Mouse (Mus musculus): ENCODE results near the gene Sf3b1. TPM values are rescaled to one million over a fixed set of nuclear protein-coding genes. Genes with fewer than 3 reads are reported as not detected.
A peak's percentile ranks its signal among the peaks of the same experiment; 100 is the strongest.

The Sf3b1 gene
- polyA plus RNA-seq, 1 experiment from 2014 or later: 413 TPM

GRCm38 (mm10) chr1:55052355-55052953 lies 25.2 kb upstream of the Sf3b1 start, which contains the start of gene Coq10b:
Gene Coq10b, plus strand, starts transcription at chr1:55052770.
- Histone ChIP-seq H3K9me3 (replicated peaks) (no peaks in the 10 kb centered on the region), H3K27ac (peak within 1 kb of the TSS; percentile 49), H3K36me3 (ENCODE audit: poor library complexity, severe bottlenecking) (peaks cover 8% of the 10 kb centered on the region; the same call in 1 of the 2 replicates), H3K4me3 (peak within 1 kb of the TSS; percentile 83), H3K27me3 (peaks cover 9% of the 10 kb centered on the region; the same call in 1 of the 2 replicates), H3K4me2 (peak within 1 kb of the TSS; percentile 83), H3K9ac (peak within 1 kb of the TSS; percentile 78), H3K4me1 (peaks cover 16% of the 10 kb centered on the region)
- peak; percentile 100 for ATAC-seq
- WGBS: under 1% methylated on average over 44 of the region's 46 CpGs

GRCm38 (mm10) chr1:55051671-55052070 lies 24.4 kb upstream of the Sf3b1 start:
- peaks cover 16% of the 10 kb centered on the region for H3K4me1 ChIP-seq
- peak overlapping the region; percentile 68 for H3K9ac ChIP-seq
- 75% methylated on average over 3 of the region's 3 CpGs for WGBS
- no peaks in the 10 kb centered on the region for H3K9me3 ChIP-seq (replicated peaks)
- peaks cover 5% of the 10 kb centered on the region; the same call in 1 of the 2 replicates for H3K36me3 ChIP-seq (ENCODE audit: poor library complexity, severe bottlenecking)
- H3K4me3 ChIP-seq: peak overlapping the region; percentile 83
- H3K27ac ChIP-seq: no peak overlapping the region
- peak overlapping the region; percentile 83 for H3K4me2 ChIP-seq
- peaks cover 9% of the 10 kb centered on the region; the same call in 1 of the 2 replicates for H3K27me3 ChIP-seq
- no peak for ATAC-seq

GRCm38 (mm10) chr1:55048841-55049587 lies 21.7 kb upstream of the Sf3b1 start:
- no peak for ATAC-seq
- Histone ChIP-seq H3K9me3 (replicated peaks) (no peaks in the 10 kb centered on the region), H3K4me1 (peaks cover 13% of the 10 kb centered on the region), H3K4me3 (no peak overlapping the region), H3K9ac (no peak overlapping the region), H3K27ac (no peak overlapping the region), H3K36me3 (ENCODE audit: poor library complexity, severe bottlenecking) (no peaks in the 10 kb centered on the region), H3K4me2 (no peak overlapping the region), H3K27me3 (peaks cover 9% of the 10 kb centered on the region; the same call in 1 of the 2 replicates)
- 69% methylated on average over 4 of the region's 4 CpGs for WGBS

- H3K4me2 ChIP-seq: no peak overlapping the region
- H3K9ac ChIP-seq: no peak overlapping the region
- ATAC-seq: no peak
- WGBS: 82% methylated on average over 3 of the region's 3 CpGs
- no peaks in the 10 kb centered on the region for H3K4me1 ChIP-seq
- no peaks in the 10 kb centered on the region for H3K36me3 ChIP-seq (ENCODE audit: poor library complexity, severe bottlenecking)
- H3K27me3 ChIP-seq: no peaks in the 10 kb centered on the region
- no peak overlapping the region for H3K4me3 ChIP-seq
- no peak overlapping the region for H3K27ac ChIP-seq
- no peaks in the 10 kb centered on the region for H3K9me3 ChIP-seq (replicated peaks)
Observed at GRCm38 (mm10) chr1:55043164-55043563, 15.9 kb upstream of the Sf3b1 start.

- Histone ChIP-seq H3K27ac (no peak overlapping the region), H3K4me3 (no peak overlapping the region), H3K9ac (no peak overlapping the region), H3K9me3 (replicated peaks) (no peaks in the 10 kb centered on the region), H3K36me3 (ENCODE audit: poor library complexity, severe bottlenecking) (no peaks in the 10 kb centered on the region), H3K4me1 (no peaks in the 10 kb centered on the region), H3K4me2 (no peak overlapping the region), H3K27me3 (no peaks in the 10 kb centered on the region)
- 76% methylated on average over 1 of the region's 1 CpGs for WGBS
- ATAC-seq: no peak
Observed at GRCm38 (mm10) chr1:55042246-55042645, 15.0 kb upstream of the Sf3b1 start.

- 92% methylated on average over 4 of the region's 4 CpGs for WGBS
- H3K36me3 ChIP-seq (ENCODE audit: poor library complexity, severe bottlenecking): no peaks in the 10 kb centered on the region
- H3K4me2 ChIP-seq: no peak overlapping the region
- no peak overlapping the region for H3K4me3 ChIP-seq
- no peak overlapping the region for H3K9ac ChIP-seq
- no peak overlapping the region for H3K27ac ChIP-seq
- H3K9me3 ChIP-seq (replicated peaks): no peaks in the 10 kb centered on the region
- H3K4me1 ChIP-seq: no peaks in the 10 kb centered on the region
- no peak for ATAC-seq
- no peaks in the 10 kb centered on the region for H3K27me3 ChIP-seq
Observed at GRCm38 (mm10) chr1:55041691-55042090, 14.4 kb upstream of the Sf3b1 start.

GRCm38 (mm10) chr1:55039944-55040343 lies 12.7 kb upstream of the Sf3b1 start:
- H3K9ac ChIP-seq: no peak overlapping the region
- WGBS: 95% methylated on average over 1 of the region's 1 CpGs
- no peak overlapping the region for H3K27ac ChIP-seq
- ATAC-seq: no peak
- no peaks in the 10 kb centered on the region for H3K9me3 ChIP-seq (replicated peaks)
- no peaks in the 10 kb centered on the region for H3K27me3 ChIP-seq
- H3K4me1 ChIP-seq: no peaks in the 10 kb centered on the region
- H3K4me2 ChIP-seq: no peak overlapping the region
- no peak overlapping the region for H3K4me3 ChIP-seq
- H3K36me3 ChIP-seq (ENCODE audit: poor library complexity, severe bottlenecking): no peaks in the 10 kb centered on the region

GRCm38 (mm10) chr1:55031026-55031779 lies 3.9 kb upstream of the Sf3b1 start:
- no peaks in the 10 kb centered on the region for H3K27me3 ChIP-seq
- H3K36me3 ChIP-seq (ENCODE audit: poor library complexity, severe bottlenecking): no peaks in the 10 kb centered on the region
- no peaks in the 10 kb centered on the region for H3K9me3 ChIP-seq (replicated peaks)
- no peaks in the 10 kb centered on the region for H3K4me1 ChIP-seq
- H3K9ac ChIP-seq: no peak overlapping the region
- H3K27ac ChIP-seq: no peak overlapping the region
- no peak overlapping the region for H3K4me2 ChIP-seq
- ATAC-seq: no peak
- no peak overlapping the region for H3K4me3 ChIP-seq

- Histone ChIP-seq H3K4me2 (no peak overlapping the region), H3K27ac (no peak overlapping the region), H3K4me1 (peaks cover 12% of the 10 kb centered on the region), H3K27me3 (no peaks in the 10 kb centered on the region), H3K9me3 (replicated peaks) (no peaks in the 10 kb centered on the region), H3K9ac (no peak overlapping the region), H3K4me3 (no peak overlapping the region), H3K36me3 (ENCODE audit: poor library complexity, severe bottlenecking) (no peaks in the 10 kb centered on the region)
- 76% methylated on average over 4 of the region's 4 CpGs for WGBS
- no peak for ATAC-seq
Observed at GRCm38 (mm10) chr1:55029446-55029845, 2.2 kb upstream of the Sf3b1 start.

- no peak for ATAC-seq
- Histone ChIP-seq H3K27me3 (no peaks in the 10 kb centered on the region), H3K4me2 (no peak overlapping the region), H3K36me3 (ENCODE audit: poor library complexity, severe bottlenecking) (no peaks in the 10 kb centered on the region), H3K27ac (no peak overlapping the region), H3K9me3 (replicated peaks) (no peaks in the 10 kb centered on the region), H3K4me3 (no peak overlapping the region), H3K9ac (no peak overlapping the region), H3K4me1 (peaks cover 20% of the 10 kb centered on the region)
- WGBS: 94% methylated on average over 11 of the region's 11 CpGs
Observed at GRCm38 (mm10) chr1:55028512-55029249, 1.4 kb upstream of the Sf3b1 start.

- Histone ChIP-seq H3K9ac (0 out of 2 replicates have a peak overlapping the region, but pooled peaks have one; percentile 58), H3K36me3 (ENCODE audit: poor library complexity, severe bottlenecking) (no peaks in the 10 kb centered on the region), H3K4me2 (peak overlapping the region; percentile 55), H3K4me3 (peak overlapping the region; percentile 97), H3K9me3 (replicated peaks) (no peaks in the 10 kb centered on the region), H3K4me1 (peaks cover 24% of the 10 kb centered on the region), H3K27me3 (no peaks in the 10 kb centered on the region), H3K27ac (no peak overlapping the region)
- ATAC-seq: 0 out of 2 replicates have a peak, but pooled peaks have one; percentile 1
- 90% methylated on average over 1 of the region's 1 CpGs for WGBS
Observed at GRCm38 (mm10) chr1:55027966-55028365, 685 bp upstream of the Sf3b1 start.
